Mouse (Mus musculus) thymus, adult 2 months (tissue): ENCODE results near the gene Syt16.

Experiments used
- CTCF ChIP-seq: fragments of 200-500 bp; IDR thresholded peaks from 2 replicates; pipeline ENCODE4 v1.5.1; 2012; ENCODE audit warnings: mild to moderate bottlenecking, control low read depth, low read length, moderate library complexity, borderline replicate concordance; ENCODE audit not compliant: control insufficient read depth, poor library complexity, insufficient read depth; ENCODE audit errors: extremely low read depth
- POLR2A ChIP-seq: fragments of 200-500 bp; IDR thresholded peaks from 2 replicates; pipeline ENCODE4 v1.6.1; 2012; ENCODE audit warnings: mild to moderate bottlenecking, low read length, control low read depth, moderate library complexity; ENCODE audit not compliant: control insufficient read depth, poor library complexity, insufficient read depth; ENCODE audit errors: extremely low read depth

DNA sequence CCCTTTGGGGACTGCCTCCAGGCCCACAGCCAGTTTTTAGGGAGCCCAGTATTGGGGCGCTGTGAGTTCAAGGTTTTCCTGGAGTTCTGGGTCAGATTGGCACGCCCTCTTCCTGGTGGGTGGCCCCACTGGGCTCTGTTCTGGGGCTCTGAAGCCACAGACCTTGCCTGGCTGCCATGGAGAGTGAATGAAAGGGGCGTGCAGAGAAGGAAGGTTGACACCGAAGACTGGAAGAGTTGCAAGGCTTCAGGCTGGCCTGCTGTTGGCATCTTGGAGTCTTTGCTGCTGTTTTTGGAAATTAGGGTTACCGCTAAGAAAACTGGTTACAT, 631 bp downstream of the Syt16 start:
- TF ChIP-seq CTCF (no peak), POLR2A (no peak)
